Mouse (Mus musculus) limb, embryonic 15.5 days (tissue): ENCODE results near the gene P2ry4. TPM values are rescaled to one million over a fixed set of nuclear protein-coding genes. Genes with fewer than 3 reads are reported as not detected.

Experiments used
- ATAC-seq: fragments of 200-750 bp; cut with Nextera tagmentation; 2 replicates; pipeline ENCODE4 v1.8.0; 2017; ENCODE audit warnings: low read depth, moderate TSS enrichment; ENCODE audit not compliant: insufficient number of reproducible peaks, low FRiP score, low TSS enrichment
- H3K27ac ChIP-seq: fragments of 300-500 bp; sonication (generic); 2 replicates; pipeline ENCODE4 v1.5.1; 2015; ENCODE audit warnings: moderate library complexity, mild to moderate bottlenecking, inconsistent platforms
- H3K27me3 ChIP-seq: fragments of 300-500 bp; sonication (generic); 2 replicates; pipeline ENCODE4 v1.6.1; 2015; ENCODE audit warnings: inconsistent platforms
- H3K36me3 ChIP-seq: fragments of 300-500 bp; sonication (generic); 2 replicates; pipeline ENCODE4 v1.6.1; 2015; ENCODE audit warnings: inconsistent platforms
- H3K4me1 ChIP-seq: fragments of 300-500 bp; sonication (generic); 2 replicates; pipeline ENCODE4 v1.6.1; 2015; ENCODE audit warnings: inconsistent platforms
- H3K4me2 ChIP-seq: fragments of 300-500 bp; sonication (generic); 2 replicates; pipeline ENCODE4 v1.6.1; 2015; ENCODE audit warnings: mild to moderate bottlenecking, inconsistent platforms
- H3K4me3 ChIP-seq: fragments of 300-500 bp; sonication (generic); 2 replicates; pipeline ENCODE4 v1.5.1; 2015; ENCODE audit warnings: mild to moderate bottlenecking, inconsistent platforms
- H3K9ac ChIP-seq: fragments of 300-500 bp; sonication (generic); 2 replicates; pipeline ENCODE4 v1.6.1; 2015; ENCODE audit warnings: inconsistent platforms
- H3K9me3 ChIP-seq: fragments of 300-500 bp; sonication (generic); 2 replicates; pipeline ENCODE4 v1.6.1; 2016; ENCODE audit warnings: inconsistent platforms
- WGBS: fragments of 180-500 bp; shearing (Covaris S2); methylation state at CpG from one replicate; pipeline ENCODE4 v1.1.7; 2015; 5-methylcytosine and 5-hydroxymethylcytosine counted together
- polyA plus RNA-seq: library from polyadenylated mRNA; unstranded; fragments of >200 nt; fragmentation: Nextera tagmentation; extraction: Ambion mirVana; gene quantifications from 2 replicates; pipeline ENCODE4 v1.2.1, GENCODE M21; 2015

Gene P2ry4
- polyA plus RNA-seq, 1 experiment from 2014 or later, result 2.9 TPM

- Histone ChIP-seq H3K27me3 (no peaks in the 10 kb centered on the region), H3K9me3 (no peaks in the 10 kb centered on the region), H3K36me3 (no peaks in the 10 kb centered on the region), H3K27ac (no peak within 1 kb of the TSS), H3K4me2 (no peak within 1 kb of the TSS), H3K4me3 (no peak within 1 kb of the TSS), H3K4me1 (no peaks in the 10 kb centered on the region), H3K9ac (no peak within 1 kb of the TSS)
- no peak for ATAC-seq
- 82% methylated on average over 1 of the region's 1 CpGs for WGBS
Observed at GRCm38 (mm10) chrX:100571951-100572350, 22.7 kb downstream of the P2ry4 start, which contains the start of gene Awat1. Gene Awat1, plus strand, starts transcription at chrX:100572251.

- H3K4me1 ChIP-seq, result no peaks in the 10 kb centered on the region
- no peak overlapping the region for H3K4me2 ChIP-seq
- no peak overlapping the region for H3K4me3 ChIP-seq
- no peak for ATAC-seq
- WGBS, result 85% methylated on average over 3 of the region's 3 CpGs
- no peak overlapping the region for H3K27ac ChIP-seq
- no peaks in the 10 kb centered on the region for H3K27me3 ChIP-seq
- no peak overlapping the region for H3K9ac ChIP-seq
- H3K9me3 ChIP-seq, result no peaks in the 10 kb centered on the region
- H3K36me3 ChIP-seq, result no peaks in the 10 kb centered on the region
Observed at GRCm38 (mm10) chrX:100565696-100566095, 29.0 kb downstream of the P2ry4 start.

GRCm38 (mm10) chrX:100556026-100556425, 38.6 kb downstream of the P2ry4 start:
- 74% methylated on average over 3 of the region's 3 CpGs for WGBS
- no peak overlapping the region for H3K27ac ChIP-seq
- H3K9me3 ChIP-seq, result no peaks in the 10 kb centered on the region
- no peak overlapping the region for H3K4me3 ChIP-seq
- no peak for ATAC-seq
- no peak overlapping the region for H3K9ac ChIP-seq
- H3K4me1 ChIP-seq, result no peaks in the 10 kb centered on the region
- H3K4me2 ChIP-seq, result no peak overlapping the region
- no peaks in the 10 kb centered on the region for H3K36me3 ChIP-seq
- 0 out of 2 replicates have a peak, but pooled peaks cover 4% of the 10 kb centered on the region for H3K27me3 ChIP-seq

Other genes with a start within 250 kb of the P2ry4 start
- gene Otud6a, start 165.9 kb downstream of the P2ry4 start, polyA plus RNA-seq, result not detected in 2 replicates
- gene Awat2, start 152.2 kb downstream of the P2ry4 start, polyA plus RNA-seq, result 1.2 and 1.3 TPM in 2 replicates
- gene Igbp1, start 100.6 kb downstream of the P2ry4 start, polyA plus RNA-seq, result 34.1 and 35.4 TPM in 2 replicates
- 0.04 TPM in 1 of 2 replicates, not detected in the other for gene Dgat2l6, start 70.0 kb downstream of the P2ry4 start, polyA plus RNA-seq
- not detected in 2 replicates for gene Awat1, start 22.6 kb downstream of the P2ry4 start, polyA plus RNA-seq
- gene Arr3, start 10.6 kb upstream of the P2ry4 start, polyA plus RNA-seq, result not detected in 2 replicates
- 19.2 and 22.0 TPM in 2 replicates for gene Kif4, start 30.9 kb upstream of the P2ry4 start, polyA plus RNA-seq
- gene Pdzd11, start 31.7 kb upstream of the P2ry4 start, polyA plus RNA-seq, result 109 and 120 TPM in 2 replicates
- gene Gdpd2, start 135.0 kb upstream of the P2ry4 start, polyA plus RNA-seq, result 11.4 and 12.1 TPM in 2 replicates
- 2.4 and 3.5 TPM in 2 replicates for gene Dlg3, start 172.9 kb upstream of the P2ry4 start, polyA plus RNA-seq